11 mouse cellular contexts compared by ENCODE assay signal in genomic region chr9:21858084-21858483, GRCm38 (mm10). TPM values are rescaled to one million over a fixed set of nuclear protein-coding genes. Genes with fewer than 3 reads are reported as not detected.
DNase-seq lines count a peak whose midpoint lies in the region; ATAC-seq and TF ChIP-seq lines count a peak whose summit lies in the region.
"Had no signal": no experiment of that assay in that cellular context is flagged by ENCODE, and none has a peak within 500 bp of the region (broad histone marks: within the 10 kb centered on the region; RNA-seq: fewer than 3 reads in every experiment).

No protein-coding gene starts in this region.

- no peaks in the 10 kb centered on the region for H3K9me3 ChIP-seq in kidney, embryonic 15.5 days (replicated peaks)
- H3K9me3 ChIP-seq in lung, embryonic 14.5 days (ENCODE audit: low read depth, low read length), result peaks cover 3% of the 10 kb centered on the region; the same call in 1 of the 2 replicates
- no peaks in the 10 kb centered on the region for H3K9me3 ChIP-seq in hindbrain, embryonic 11.5 days (ENCODE audit: control insufficient read depth, low read length)

- peak overlapping the region; percentile 75 for H3K27ac ChIP-seq in brown adipose tissue, adult 24 weeks (replicated peaks; ENCODE audit: low read depth, low read length)
- peak overlapping the region; percentile 86 for H3K27ac ChIP-seq in kidney, embryonic 15.5 days
- H3K27ac ChIP-seq in lung, embryonic 14.5 days (ENCODE audit: low read depth), result peak overlapping the region; percentile 58; the same call in 1 of the 2 replicates
- H3K27ac ChIP-seq in hindbrain, embryonic 11.5 days (ENCODE audit: low read depth, low read length), result no peak overlapping the region

- no peaks in the 10 kb centered on the region for H3K4me1 ChIP-seq in brown adipose tissue, adult 24 weeks (ENCODE audit: control insufficient read depth, insufficient read depth, insufficient read length, low read length)
- H3K4me1 ChIP-seq in kidney, embryonic 15.5 days, result peaks cover 14% of the 10 kb centered on the region; the same call in 1 of the 2 replicates
- H3K4me1 ChIP-seq in lung, embryonic 14.5 days (ENCODE audit: insufficient read depth), result no peaks in the 10 kb centered on the region
- no peaks in the 10 kb centered on the region for H3K4me1 ChIP-seq in hindbrain, embryonic 11.5 days (replicated peaks; ENCODE audit: control insufficient read depth, insufficient read depth, low read length)

- no peaks in the 10 kb centered on the region for H3K36me3 ChIP-seq in kidney, embryonic 15.5 days
- H3K36me3 ChIP-seq in lung, embryonic 14.5 days (ENCODE audit: insufficient read depth), result no peaks in the 10 kb centered on the region
- H3K36me3 ChIP-seq in hindbrain, embryonic 11.5 days (ENCODE audit: control insufficient read depth, insufficient read depth, low read length), result no peaks in the 10 kb centered on the region

- no peak overlapping the region for H3K4me2 ChIP-seq in kidney, embryonic 15.5 days
- H3K4me2 ChIP-seq in lung, embryonic 14.5 days, result no peak overlapping the region
- no peak overlapping the region for H3K4me2 ChIP-seq in hindbrain, embryonic 11.5 days (replicated peaks; ENCODE audit: low read depth, low read length)
- H3K4me2 ChIP-seq: midbrain, embryonic 11.5 days had no signal

- peak; percentile 86 for DNase-seq in heart, adult 8-10 months (ENCODE audit: low spot score)
- peak; percentile 79 for DNase-seq in lung, embryonic 14.5 days
- no peak for DNase-seq in yolk sac, embryonic 10.5 days (ENCODE audit: low spot score)
- no peak for DNase-seq in hindbrain, embryonic 11.5 days (ENCODE audit: low spot score)
- DNase-seq: cerebellum, adult 8-10 months had no signal

- ATAC-seq in kidney, embryonic 15.5 days (replicated peaks; ENCODE audit: low FRiP score), result peak; percentile 50; the same call in 1 of the 2 replicates
- ATAC-seq in lung, embryonic 14.5 days (ENCODE audit: insufficient read depth), result peak; percentile 62; the same call in 1 of the 2 replicates
- ATAC-seq in granulocyte monocyte progenitor cell, adult 5-6 weeks (replicated peaks; ENCODE audit: poor library complexity, severe bottlenecking), result no peak
- no peak for ATAC-seq in hindbrain, embryonic 11.5 days (ENCODE audit: low FRiP score)
- ATAC-seq: Patski had no signal

- no peak overlapping the region for H3K4me3 ChIP-seq in brown adipose tissue, adult 24 weeks (ENCODE audit: insufficient read depth, low read depth, low read length)
- H3K4me3 ChIP-seq in kidney, embryonic 15.5 days (replicated peaks), result no peak overlapping the region
- no peak overlapping the region for H3K4me3 ChIP-seq in lung, embryonic 14.5 days (ENCODE audit: low read depth, low read length)
- no peak overlapping the region for H3K4me3 ChIP-seq in hindbrain, embryonic 11.5 days (ENCODE audit: low read depth, low read length)

- WGBS in kidney, embryonic 15.5 days, result 15% methylated on average over 6 of the region's 6 CpGs
- 48% methylated on average over 6 of the region's 6 CpGs for WGBS in lung, embryonic 14.5 days
- WGBS in hindbrain, embryonic 11.5 days, result 65% methylated on average over 6 of the region's 6 CpGs

- TF ChIP-seq CTCF in lung, embryonic 14.5 days (IDR thresholded peaks at IDR 0.05; ENCODE audit: low read depth), result peak; percentile 33; the same call in 1 of the 2 replicates

- no peak overlapping the region for H3K9ac ChIP-seq in kidney, embryonic 15.5 days
- H3K9ac ChIP-seq in lung, embryonic 14.5 days, result no peak overlapping the region
- no peak overlapping the region for H3K9ac ChIP-seq in hindbrain, embryonic 11.5 days (ENCODE audit: low read depth, low read length)

- no peaks in the 10 kb centered on the region for H3K27me3 ChIP-seq in kidney, embryonic 15.5 days
- H3K27me3 ChIP-seq in lung, embryonic 14.5 days (ENCODE audit: insufficient read depth, low read length), result no peaks in the 10 kb centered on the region
- no peaks in the 10 kb centered on the region for H3K27me3 ChIP-seq in hindbrain, embryonic 11.5 days (ENCODE audit: control insufficient read depth, insufficient read depth, low read length)
- H3K27me3 ChIP-seq: Patski had no signal

RNA-seq across cellular contexts. Expression of gene Dock6, which starts 5.6 kb away (rescaled TPM):
- 6.9 and 9.5 TPM in 2 replicates for polyA plus RNA-seq in brown adipose tissue, adult 24 weeks (2012; ENCODE audit: insufficient read depth, insufficient read length, missing spikeins)
- total RNA-seq in heart, adult 8-10 months (2022), result 10 to 100 TPM; 27.3 to 35.7 (median 30.7) TPM
- 36.8 and 46.3 TPM in 2 replicates for polyA plus RNA-seq in kidney, embryonic 15.5 days (2015; fragmentation: Nextera tagmentation; extraction: Ambion mirVana)
- 52.3 and 60.9 TPM in 2 replicates for polyA plus RNA-seq in lung, embryonic 14.5 days (2014; fragmentation: Nextera tagmentation; extraction: Ambion mirVana)
- 4.2 TPM in 2 replicates for total RNA-seq in granulocyte monocyte progenitor cell, adult 5-6 weeks (2014; fragmentation: Nextera tagmentation)
- 0.52 and 5.6 TPM in 2 replicates for total RNA-seq in granulocyte monocyte progenitor cell, adult 5-6 weeks (2017)
- polyA plus RNA-seq in hindbrain, embryonic 11.5 days (2014; fragmentation: Nextera tagmentation; extraction: Ambion mirVana), result 16.3 and 21.4 TPM in 2 replicates

RNA-seq across cellular contexts. Expression of gene Angptl8, which starts 22.8 kb away (rescaled TPM):
- 54.2 and 167 TPM in 2 replicates for polyA plus RNA-seq in brown adipose tissue, adult 24 weeks (2012; ENCODE audit: insufficient read depth, insufficient read length, missing spikeins)
- total RNA-seq in heart, adult 8-10 months (2022), result under 1 TPM in 1 of 4 experiments, not detected in 3; 0.38 TPM
- polyA plus RNA-seq in kidney, embryonic 15.5 days (2015; fragmentation: Nextera tagmentation; extraction: Ambion mirVana), result 4.3 and 4.9 TPM in 2 replicates
- 1.3 and 1.9 TPM in 2 replicates for polyA plus RNA-seq in lung, embryonic 14.5 days (2014; fragmentation: Nextera tagmentation; extraction: Ambion mirVana)
- total RNA-seq in granulocyte monocyte progenitor cell, adult 5-6 weeks (2014; fragmentation: Nextera tagmentation), result 1.5 and 3.0 TPM in 2 replicates
- 1.4 TPM in 1 of 2 replicates, not detected in the other for total RNA-seq in granulocyte monocyte progenitor cell, adult 5-6 weeks (2017)
- 0.74 TPM in 1 of 2 replicates, not detected in the other for polyA plus RNA-seq in hindbrain, embryonic 11.5 days (2014; fragmentation: Nextera tagmentation; extraction: Ambion mirVana)
- total RNA-seq: hematopoietic stem cell, adult 5-6 weeks had no signal

RNA-seq across cellular contexts. Expression of gene Kank2, which starts 59.5 kb away (rescaled TPM):
- polyA plus RNA-seq in brown adipose tissue, adult 24 weeks (2012; ENCODE audit: insufficient read depth, insufficient read length, missing spikeins), result 19.7 and 29.7 TPM in 2 replicates
- 10 to 100 TPM; 64.2 to 67.2 (median 65.6) TPM for total RNA-seq in heart, adult 8-10 months (2022)
- polyA plus RNA-seq in kidney, embryonic 15.5 days (2015; fragmentation: Nextera tagmentation; extraction: Ambion mirVana), result 18.7 and 23.2 TPM in 2 replicates
- 16.4 TPM in 2 replicates for polyA plus RNA-seq in lung, embryonic 14.5 days (2014; fragmentation: Nextera tagmentation; extraction: Ambion mirVana)
- 1.5 and 2.1 TPM in 2 replicates for total RNA-seq in granulocyte monocyte progenitor cell, adult 5-6 weeks (2014; fragmentation: Nextera tagmentation)
- 0.78 and 1.6 TPM in 2 replicates for total RNA-seq in granulocyte monocyte progenitor cell, adult 5-6 weeks (2017)
- 4.1 and 4.7 TPM in 2 replicates for polyA plus RNA-seq in hindbrain, embryonic 11.5 days (2014; fragmentation: Nextera tagmentation; extraction: Ambion mirVana)

RNA-seq across cellular contexts. Expression of gene Rab3d, which starts 59.9 kb away (rescaled TPM):
- polyA plus RNA-seq in brown adipose tissue, adult 24 weeks (2012; ENCODE audit: insufficient read depth, insufficient read length, missing spikeins), result 23.0 and 31.2 TPM in 2 replicates
- 10 to 100 TPM; 13.2 to 16.4 (median 15.4) TPM for total RNA-seq in heart, adult 8-10 months (2022)
- polyA plus RNA-seq in kidney, embryonic 15.5 days (2015; fragmentation: Nextera tagmentation; extraction: Ambion mirVana), result 11.0 and 11.3 TPM in 2 replicates
- polyA plus RNA-seq in lung, embryonic 14.5 days (2014; fragmentation: Nextera tagmentation; extraction: Ambion mirVana), result 8.6 and 8.8 TPM in 2 replicates
- total RNA-seq in granulocyte monocyte progenitor cell, adult 5-6 weeks (2014; fragmentation: Nextera tagmentation), result 22.5 and 33.1 TPM in 2 replicates
- total RNA-seq in granulocyte monocyte progenitor cell, adult 5-6 weeks (2017), result 44.0 and 51.7 TPM in 2 replicates
- polyA plus RNA-seq in hindbrain, embryonic 11.5 days (2014; fragmentation: Nextera tagmentation; extraction: Ambion mirVana), result 8.6 and 9.5 TPM in 2 replicates

Comparison
In these comparisons a context has a peak if more than half of its experiments do, and no peak if none do; other contexts are left out.
1. DNase-seq: peak in heart, adult 8-10 months (single experiment) and lung, embryonic 14.5 days (single experiment); none in yolk sac, embryonic 10.5 days (single experiment) and hindbrain, embryonic 11.5 days (single experiment).
2. ATAC-seq: peak in kidney, embryonic 15.5 days (single experiment) and lung, embryonic 14.5 days (single experiment); none in granulocyte monocyte progenitor cell, adult 5-6 weeks (single experiment) and hindbrain, embryonic 11.5 days (single experiment).